Mouse (Mus musculus): ENCODE data around the gene Farsb. TPM values are rescaled to one million over a fixed set of nuclear protein-coding genes. Genes with fewer than 3 reads are reported as not detected.

Farsb gene
- polyA plus RNA-seq, 1 experiment from 2014 or later: 101 TPM

GRCm38 (mm10) chr1:78420271-78420670 is 68.4 kb downstream of the Farsb start:
- Histone ChIP-seq H3K4me3 (ENCODE audit: inconsistent target) (no peak overlapping the region), H3K27ac (no peak overlapping the region), H3K36me3 (ENCODE audit: inconsistent target) (peaks cover 27% of the 10 kb centered on the region), H3K79me2 (ENCODE audit: inconsistent target) (no peaks in the 10 kb centered on the region)
- WGBS (ENCODE audit: missing documents): 91% methylated on average over 6 of the region's 6 CpGs

GRCm38 (mm10) chr1:78419593-78419992 is 69.1 kb downstream of the Farsb start:
- no peak overlapping the region for H3K27ac ChIP-seq
- 70% methylated on average over 4 of the region's 4 CpGs for WGBS (ENCODE audit: missing documents)
- H3K4me3 ChIP-seq (ENCODE audit: inconsistent target): no peak overlapping the region
- no peaks in the 10 kb centered on the region for H3K79me2 ChIP-seq (ENCODE audit: inconsistent target)
- H3K36me3 ChIP-seq (ENCODE audit: inconsistent target): peaks cover 24% of the 10 kb centered on the region

- Histone ChIP-seq H3K79me2 (ENCODE audit: inconsistent target) (no peaks in the 10 kb centered on the region), H3K27ac (no peak overlapping the region), H3K36me3 (ENCODE audit: inconsistent target) (peaks cover 14% of the 10 kb centered on the region; the same call in 1 of the 2 replicates), H3K4me3 (ENCODE audit: inconsistent target) (no peak overlapping the region)
- 97% methylated on average over 9 of the region's 9 CpGs for WGBS (ENCODE audit: missing documents)
Observed at GRCm38 (mm10) chr1:78417154-78417911, 71.4 kb downstream of the Farsb start.

GRCm38 (mm10) chr1:78414421-78414820 is 74.3 kb downstream of the Farsb start:
- no peaks in the 10 kb centered on the region for H3K79me2 ChIP-seq (ENCODE audit: inconsistent target)
- H3K36me3 ChIP-seq (ENCODE audit: inconsistent target): no peaks in the 10 kb centered on the region

GRCm38 (mm10) chr1:78412668-78413067 is 76.0 kb downstream of the Farsb start:
- Histone ChIP-seq H3K4me3 (ENCODE audit: inconsistent target) (no peak overlapping the region), H3K36me3 (ENCODE audit: inconsistent target) (no peaks in the 10 kb centered on the region), H3K79me2 (ENCODE audit: inconsistent target) (no peaks in the 10 kb centered on the region), H3K27ac (no peak overlapping the region)
- WGBS (ENCODE audit: missing documents): 44% methylated on average over 7 of the region's 7 CpGs

More at GRCm38 (mm10) chr1:78414421-78414820, 74.3 kb downstream of the Farsb start:
- Histone ChIP-seq H3K27ac (no peak overlapping the region), H3K4me3 (ENCODE audit: inconsistent target) (no peak overlapping the region)
- WGBS (ENCODE audit: missing documents): 98% methylated on average over 5 of the region's 5 CpGs

GRCm38 (mm10) chr1:78409396-78409795 is 79.3 kb downstream of the Farsb start:
- Histone ChIP-seq H3K4me3 (ENCODE audit: inconsistent target) (no peak overlapping the region), H3K36me3 (ENCODE audit: inconsistent target) (no peaks in the 10 kb centered on the region), H3K27ac (no peak overlapping the region), H3K79me2 (ENCODE audit: inconsistent target) (no peaks in the 10 kb centered on the region)
- 96% methylated on average over 2 of the region's 2 CpGs for WGBS (ENCODE audit: missing documents)

- Histone ChIP-seq H3K4me3 (ENCODE audit: inconsistent target) (no peak overlapping the region), H3K79me2 (ENCODE audit: inconsistent target) (no peaks in the 10 kb centered on the region), H3K36me3 (ENCODE audit: inconsistent target) (no peaks in the 10 kb centered on the region), H3K27ac (no peak overlapping the region)
- WGBS (ENCODE audit: missing documents): 91% methylated on average over 4 of the region's 4 CpGs
Observed at GRCm38 (mm10) chr1:78401413-78401812, 87.3 kb downstream of the Farsb start.

GRCm38 (mm10) chr1:78399755-78400154 is 88.9 kb downstream of the Farsb start:
- no peaks in the 10 kb centered on the region for H3K36me3 ChIP-seq (ENCODE audit: inconsistent target)
- 73% methylated on average over 3 of the region's 3 CpGs for WGBS (ENCODE audit: missing documents)
- no peaks in the 10 kb centered on the region for H3K79me2 ChIP-seq (ENCODE audit: inconsistent target)
- H3K27ac ChIP-seq: no peak overlapping the region
- H3K4me3 ChIP-seq (ENCODE audit: inconsistent target): no peak overlapping the region

- WGBS (ENCODE audit: missing documents): 29% methylated on average over 8 of the region's 8 CpGs
- H3K36me3 ChIP-seq (ENCODE audit: inconsistent target): no peaks in the 10 kb centered on the region
Observed at GRCm38 (mm10) chr1:78396320-78396913, 92.3 kb downstream of the Farsb start.

GRCm38 (mm10) chr1:78395737-78396136 is 93.0 kb downstream of the Farsb start:
- Histone ChIP-seq H3K36me3 (ENCODE audit: inconsistent target) (no peaks in the 10 kb centered on the region), H3K4me3 (ENCODE audit: inconsistent target) (no peak overlapping the region), H3K27ac (no peak overlapping the region), H3K79me2 (ENCODE audit: inconsistent target) (no peaks in the 10 kb centered on the region)
- WGBS (ENCODE audit: missing documents): 76% methylated on average over 6 of the region's 6 CpGs

More at GRCm38 (mm10) chr1:78396320-78396913, 92.3 kb downstream of the Farsb start:
- Histone ChIP-seq H3K4me3 (ENCODE audit: inconsistent target) (no peak overlapping the region), H3K27ac (no peak overlapping the region), H3K79me2 (ENCODE audit: inconsistent target) (no peaks in the 10 kb centered on the region)

- H3K27ac ChIP-seq: no peak overlapping the region
- WGBS (ENCODE audit: missing documents): 84% methylated on average over 8 of the region's 8 CpGs
- H3K36me3 ChIP-seq (ENCODE audit: inconsistent target): no peaks in the 10 kb centered on the region
- no peak overlapping the region for H3K4me3 ChIP-seq (ENCODE audit: inconsistent target)
- no peaks in the 10 kb centered on the region for H3K79me2 ChIP-seq (ENCODE audit: inconsistent target)
Observed at GRCm38 (mm10) chr1:78395191-78395735, 93.4 kb downstream of the Farsb start.

- H3K36me3 ChIP-seq (ENCODE audit: inconsistent target): no peaks in the 10 kb centered on the region
- no peaks in the 10 kb centered on the region for H3K79me2 ChIP-seq (ENCODE audit: inconsistent target)
- H3K27ac ChIP-seq: no peak overlapping the region
- WGBS (ENCODE audit: missing documents): 78% methylated on average over 3 of the region's 3 CpGs
- no peak overlapping the region for H3K4me3 ChIP-seq (ENCODE audit: inconsistent target)
Observed at GRCm38 (mm10) chr1:78388848-78389247, 99.8 kb downstream of the Farsb start.

- Histone ChIP-seq H3K79me2 (ENCODE audit: inconsistent target) (no peaks in the 10 kb centered on the region), H3K4me3 (ENCODE audit: inconsistent target) (no peak overlapping the region), H3K27ac (no peak overlapping the region), H3K36me3 (ENCODE audit: inconsistent target) (no peaks in the 10 kb centered on the region)
- 66% methylated on average over 4 of the region's 4 CpGs for WGBS (ENCODE audit: missing documents)
Observed at GRCm38 (mm10) chr1:78387854-78388253, 100.8 kb downstream of the Farsb start.

GRCm38 (mm10) chr1:78380950-78381349 is 107.7 kb downstream of the Farsb start:
- no peaks in the 10 kb centered on the region for H3K36me3 ChIP-seq (ENCODE audit: inconsistent target)
- 90% methylated on average over 4 of the region's 4 CpGs for WGBS (ENCODE audit: missing documents)
- H3K79me2 ChIP-seq (ENCODE audit: inconsistent target): no peaks in the 10 kb centered on the region
- H3K27ac ChIP-seq: no peak overlapping the region
- H3K4me3 ChIP-seq (ENCODE audit: inconsistent target): no peak overlapping the region

- H3K36me3 ChIP-seq (ENCODE audit: inconsistent target): no peaks in the 10 kb centered on the region
- no peak overlapping the region for H3K27ac ChIP-seq
- 90% methylated on average over 2 of the region's 3 CpGs for WGBS (ENCODE audit: missing documents)
- H3K79me2 ChIP-seq (ENCODE audit: inconsistent target): no peaks in the 10 kb centered on the region
- H3K4me3 ChIP-seq (ENCODE audit: inconsistent target): no peak overlapping the region
Observed at GRCm38 (mm10) chr1:78375058-78375457, 113.6 kb downstream of the Farsb start.

Data from macrophage (primary cell).